Mouse (Mus musculus) kidney, adult 2 months (tissue): ENCODE results near the gene Wdr92.

Experiments
- CTCF ChIP-seq: fragments of 200-500 bp; conservative IDR thresholded peaks from 2 replicates; pipeline ENCODE4 v1.5.1; 2011; ENCODE audit warnings: low read depth, mild to moderate bottlenecking, control low read depth, low read length, moderate library complexity, mixed read lengths; ENCODE audit not compliant: insufficient read depth, insufficient read length
- POLR2A ChIP-seq: fragments of 200-500 bp; IDR thresholded peaks from one replicate; pipeline ENCODE4 v1.6.1; 2011; ENCODE audit warnings: low read depth, low read length, control low read depth

- no peak for TF ChIP-seq CTCF
- TF ChIP-seq POLR2A, result no peak
These were observed 76.0 kb downstream of the Wdr92 start for GRCm38 (mm10) chr11:17257861-17258260.
